Mouse (Mus musculus) erythroid progenitor cell, adult 5-6 weeks (primary cell): ENCODE results near the gene Exoc6. TPM values are rescaled to one million over a fixed set of nuclear protein-coding genes. Genes with fewer than 3 reads are reported as not detected.
A peak's percentile ranks its signal among the peaks of the same experiment; 100 is the strongest.
"Not testable (repeated sequence)": the region's sequence is repeated elsewhere in the genome, so short reads cannot be mapped to it uniquely, and the experiment has no call there.

ENCODE experiments used
- ATAC-seq: replicated peaks from 2 replicates; pipeline ENCODE4 v1.8.0; 2016; ENCODE audit warnings: moderate number of reproducible peaks, mild to moderate bottlenecking, moderate TSS enrichment, inconsistent platforms; ENCODE audit not compliant: poor library complexity, low FRiP score, severe bottlenecking
- total RNA-seq, 2 experiments: library from RNA; stranded (forward) in 1 of 2; stranded (reverse) in 1 of 2; fragments of 150-400 nt in 1 of 2; fragments of 186-747, 209-891 nt in 1 of 2; gene quantifications; 2 replicates each; pipeline versions ENCODE4 v1.2.3 to v1.2.4; 2015 to 2017; ENCODE audit warnings: low replicate concordance in 2 of 2

Gene Exoc6
- total RNA-seq (2015; ENCODE audit: low replicate concordance) (26.3 and 32.7 TPM in 2 replicates), total RNA-seq (2017; ENCODE audit: low replicate concordance) (39.3 and 39.6 TPM in 2 replicates)

- peak; percentile 84 for ATAC-seq
Observed at GRCm38 (mm10) chr19:37550101-37551039, at the start of gene Exoc6. Gene Exoc6, plus strand, starts transcription at chr19:37550418.

GRCm38 (mm10) chr19:37502996-37503395 lies 47.2 kb upstream of the Exoc6 start:
- no peak for ATAC-seq

- ATAC-seq = no peak
Observed at GRCm38 (mm10) chr19:37506066-37506465, 44.2 kb upstream of the Exoc6 start.

GRCm38 (mm10) chr19:37506614-37507013 lies 43.6 kb upstream of the Exoc6 start:
- no peak for ATAC-seq

- peak; percentile 75 for ATAC-seq
Observed at GRCm38 (mm10) chr19:37509725-37510124, 40.5 kb upstream of the Exoc6 start.

GRCm38 (mm10) chr19:37514811-37515292 lies 35.4 kb upstream of the Exoc6 start:
- ATAC-seq = no peak

- no peak for ATAC-seq
Observed at GRCm38 (mm10) chr19:37517419-37517818, 32.8 kb upstream of the Exoc6 start.

GRCm38 (mm10) chr19:37520740-37521433 lies 29.3 kb upstream of the Exoc6 start:
- ATAC-seq = peak; percentile 45; the same call in 1 of the 2 replicates

GRCm38 (mm10) chr19:37521434-37521781 lies 28.8 kb upstream of the Exoc6 start:
- ATAC-seq = peak; percentile 60; the same call in 1 of the 2 replicates

- ATAC-seq = no peak
Observed at GRCm38 (mm10) chr19:37523280-37524062, 26.7 kb upstream of the Exoc6 start.

- no peak for ATAC-seq
Observed at GRCm38 (mm10) chr19:37525925-37526324, 24.3 kb upstream of the Exoc6 start.

GRCm38 (mm10) chr19:37526768-37527167 lies 23.4 kb upstream of the Exoc6 start:
- ATAC-seq = no peak

- not testable (repeated sequence) for ATAC-seq
Observed at GRCm38 (mm10) chr19:37527736-37528135, 22.5 kb upstream of the Exoc6 start.

- no peak for ATAC-seq
Observed at GRCm38 (mm10) chr19:37528581-37528980, 21.6 kb upstream of the Exoc6 start.

GRCm38 (mm10) chr19:37529296-37529695 lies 20.9 kb upstream of the Exoc6 start:
- no peak for ATAC-seq

GRCm38 (mm10) chr19:37529975-37530515 lies 20.2 kb upstream of the Exoc6 start:
- peak; percentile 48; the same call in 1 of the 2 replicates for ATAC-seq

- no peak for ATAC-seq
Observed at GRCm38 (mm10) chr19:37530601-37531000, 19.6 kb upstream of the Exoc6 start.

- peak; percentile 76 for ATAC-seq
Observed at GRCm38 (mm10) chr19:37531200-37531845, 18.9 kb upstream of the Exoc6 start.

GRCm38 (mm10) chr19:37533196-37533595 lies 17.0 kb upstream of the Exoc6 start:
- ATAC-seq = no peak
